Comparison of ENCODE assay signal across 8 mouse cellular contexts in genomic region chr19:42170025-42170969, GRCm38 (mm10). TPM values are rescaled to one million over a fixed set of nuclear protein-coding genes. Genes with fewer than 3 reads are reported as not detected.
A peak's percentile ranks its signal among the peaks of the same experiment; 100 is the strongest.
DNase-seq lines count a peak whose midpoint lies in the region; ATAC-seq and TF ChIP-seq lines count a peak whose summit lies in the region.

No protein-coding gene starts in this region.

- peaks cover 54% of the 10 kb centered on the region for H3K4me1 ChIP-seq in erythroblast, embryonic 14.5 days (ENCODE audit: control insufficient read depth)
- H3K4me1 ChIP-seq in heart, embryonic 12.5 days (replicated peaks) = peaks cover 22% of the 10 kb centered on the region
- H3K4me1 ChIP-seq in kidney, postnatal 0 days (replicated peaks; ENCODE audit: insufficient read depth, low read length) = peaks cover 14% of the 10 kb centered on the region
- H3K4me1 ChIP-seq in liver, embryonic 11.5 days (replicated peaks; ENCODE audit: control insufficient read depth, insufficient read depth, low read length) = peaks cover 4% of the 10 kb centered on the region
- peaks cover 10% of the 10 kb centered on the region for H3K4me1 ChIP-seq in stomach, embryonic 14.5 days (ENCODE audit: control insufficient read depth, insufficient read depth, low read length)

- H3K79me3 ChIP-seq in C2C12 (ENCODE audit: low read depth) = peaks cover 5% of the 10 kb centered on the region

- H3K4me2 ChIP-seq in heart, embryonic 12.5 days = peak overlapping the region; percentile 83
- peak overlapping the region; percentile 95 for H3K4me2 ChIP-seq in kidney, postnatal 0 days (ENCODE audit: low read length)
- H3K4me2 ChIP-seq in liver, embryonic 11.5 days = peak overlapping the region; percentile 91
- peak overlapping the region; percentile 61 for H3K4me2 ChIP-seq in stomach, embryonic 14.5 days (replicated peaks; ENCODE audit: low read depth, low read length)

- H3K9ac ChIP-seq in heart, embryonic 12.5 days = peak overlapping the region; percentile 92
- H3K9ac ChIP-seq in kidney, postnatal 0 days (ENCODE audit: low read depth, low read length) = peak overlapping the region; percentile 91
- peak overlapping the region; percentile 88 for H3K9ac ChIP-seq in liver, embryonic 11.5 days (ENCODE audit: low read depth, low read length)
- peak overlapping the region; percentile 73 for H3K9ac ChIP-seq in stomach, embryonic 14.5 days (replicated peaks; ENCODE audit: low read depth, low read length)

- H3K36me3 ChIP-seq in C2C12 (ENCODE audit: control insufficient read depth, insufficient read depth) = no peaks in the 10 kb centered on the region
- peaks cover 9% of the 10 kb centered on the region for H3K36me3 ChIP-seq in erythroblast, embryonic 14.5 days (ENCODE audit: control insufficient read depth)
- H3K36me3 ChIP-seq in heart, embryonic 12.5 days = no peaks in the 10 kb centered on the region
- no peaks in the 10 kb centered on the region for H3K36me3 ChIP-seq in kidney, postnatal 0 days (ENCODE audit: insufficient read depth, low read length)
- H3K36me3 ChIP-seq in liver, embryonic 11.5 days (ENCODE audit: control insufficient read depth, insufficient read depth, low read length) = no peaks in the 10 kb centered on the region; the same call in 1 of the 2 replicates
- no peaks in the 10 kb centered on the region for H3K36me3 ChIP-seq in stomach, embryonic 14.5 days (ENCODE audit: control insufficient read depth, insufficient read depth, low read length)

- peak; percentile 94 for ATAC-seq in heart, embryonic 12.5 days (ENCODE audit: insufficient number of reproducible peaks, low FRiP score)
- ATAC-seq in kidney, postnatal 0 days (replicated peaks; ENCODE audit: low FRiP score, low read depth) = peak; percentile 93
- peak; percentile 92 for ATAC-seq in liver, embryonic 11.5 days (replicated peaks; ENCODE audit: low FRiP score)
- peak; percentile 90 for ATAC-seq in stomach, embryonic 14.5 days (ENCODE audit: insufficient number of reproducible peaks, insufficient read depth, low FRiP score, low read depth)

- H3K4me3 ChIP-seq in C2C12 (ENCODE audit: insufficient read depth, poor library complexity, severe bottlenecking) = peak overlapping the region; percentile 68
- H3K4me3 ChIP-seq in erythroblast, embryonic 14.5 days (replicated peaks) = peak overlapping the region; percentile 81
- peak overlapping the region; percentile 82 for H3K4me3 ChIP-seq in heart, embryonic 12.5 days
- H3K4me3 ChIP-seq in kidney, postnatal 0 days (replicated peaks; ENCODE audit: low read depth, low read length) = peak overlapping the region; percentile 98
- peak overlapping the region; percentile 87 for H3K4me3 ChIP-seq in liver, embryonic 11.5 days (ENCODE audit: low read depth, low read length)
- peak overlapping the region; percentile 96 for H3K4me3 ChIP-seq in stomach, embryonic 14.5 days (ENCODE audit: low read depth, low read length)

- peak; percentile 92 for TF ChIP-seq POLR2A in brain, embryonic 14.5 days (IDR thresholded peaks at IDR 0.05; ENCODE audit: borderline replicate concordance, extremely low read depth, insufficient read depth, insufficient read length, poor library complexity, severe bottlenecking)

- peak; percentile 98 for DNase-seq in brain, embryonic 14.5 days (ENCODE audit: low read depth)
- peak; percentile 94 for DNase-seq in kidney, postnatal 0 days (ENCODE audit: low spot score)
- peak; percentile 90 for DNase-seq in liver, embryonic 11.5 days (ENCODE audit: low spot score)
- peak; percentile 97 for DNase-seq in naive thymus-derived CD4-positive, alpha-beta T cell, adult 2 months (ENCODE audit: low read depth)

- no peak overlapping the region for H3K27ac ChIP-seq in heart, embryonic 12.5 days (ENCODE audit: poor library complexity, severe bottlenecking)
- peak overlapping the region; percentile 72 for H3K27ac ChIP-seq in kidney, postnatal 0 days
- H3K27ac ChIP-seq in liver, embryonic 11.5 days (ENCODE audit: low read depth, low read length) = peak overlapping the region; percentile 51; the same call in 1 of the 2 replicates
- 0 out of 2 replicates have a peak overlapping the region, but pooled peaks have one; percentile 1 for H3K27ac ChIP-seq in stomach, embryonic 14.5 days (ENCODE audit: low read length)

- H3K9me3 ChIP-seq in erythroblast, embryonic 14.5 days (ENCODE audit: control insufficient read depth, low read length) = no peaks in the 10 kb centered on the region
- no peaks in the 10 kb centered on the region for H3K9me3 ChIP-seq in heart, embryonic 12.5 days (replicated peaks)
- no peaks in the 10 kb centered on the region for H3K9me3 ChIP-seq in kidney, postnatal 0 days (replicated peaks; ENCODE audit: low read length)
- no peaks in the 10 kb centered on the region for H3K9me3 ChIP-seq in liver, embryonic 11.5 days (ENCODE audit: control insufficient read depth, low read length)
- H3K9me3 ChIP-seq in stomach, embryonic 14.5 days (ENCODE audit: control insufficient read depth, low read depth, low read length) = no peaks in the 10 kb centered on the region

- WGBS in heart, embryonic 12.5 days = 1% methylated on average over 56 of the region's 56 CpGs
- WGBS in kidney, postnatal 0 days = 1% methylated on average over 53 of the region's 56 CpGs
- 2% methylated on average over 55 of the region's 56 CpGs for WGBS in liver, embryonic 11.5 days
- WGBS in stomach, embryonic 14.5 days = 2% methylated on average over 56 of the region's 56 CpGs

- H3ac ChIP-seq in C2C12 (ENCODE audit: control insufficient read depth, insufficient read length, low read depth) = peak overlapping the region; percentile 77

- H3K27me3 ChIP-seq in C2C12 (ENCODE audit: control insufficient read depth, insufficient read depth, insufficient read length) = peaks cover 20% of the 10 kb centered on the region
- H3K27me3 ChIP-seq in erythroblast, embryonic 14.5 days (ENCODE audit: control insufficient read depth) = peaks cover 27% of the 10 kb centered on the region
- H3K27me3 ChIP-seq in heart, embryonic 12.5 days (replicated peaks) = peaks cover 23% of the 10 kb centered on the region
- no peaks in the 10 kb centered on the region for H3K27me3 ChIP-seq in kidney, postnatal 0 days (ENCODE audit: insufficient read depth, low read length)
- H3K27me3 ChIP-seq in liver, embryonic 11.5 days (replicated peaks; ENCODE audit: control insufficient read depth, insufficient read depth, low read length) = 0 out of 2 replicates have a peak, but pooled peaks cover 8% of the 10 kb centered on the region
- H3K27me3 ChIP-seq in stomach, embryonic 14.5 days (ENCODE audit: control insufficient read depth, insufficient read depth, low read length) = no peaks in the 10 kb centered on the region

- TF ChIP-seq CTCF in C2C12 (IDR thresholded peaks at IDR 0.05; ENCODE audit: control insufficient read depth, insufficient read depth, insufficient read length) = no peak
- no peak for TF ChIP-seq CTCF in brain, embryonic 14.5 days (IDR thresholded peaks at IDR 0.05; ENCODE audit: borderline replicate concordance, extremely low read depth, insufficient read depth, insufficient read length)
- peak; percentile 27; the same call in 1 of the 2 replicates for TF ChIP-seq CTCF in kidney, postnatal 0 days (IDR thresholded peaks at IDR 0.05; ENCODE audit: low read depth)

- H3K79me2 ChIP-seq in C2C12 (ENCODE audit: control insufficient read depth, insufficient read depth) = peaks cover 14% of the 10 kb centered on the region

TF ChIP-seq in C2C12, 6 proteins besides CTCF, POLR2A, EP300 and RAD21 (continues in another document):
- TF ChIP-seq CEBPB (IDR thresholded peaks at IDR 0.05; ENCODE audit: low read depth) = no peak
- TF ChIP-seq FOSL1 (IDR thresholded peaks at IDR 0.05; ENCODE audit: insufficient read depth, low read length, poor library complexity, severe bottlenecking) = no peak
- no peak for TF ChIP-seq MYOD1 (IDR thresholded peaks at IDR 0.05; ENCODE audit: control insufficient read depth, insufficient read length, low read depth)
- TF ChIP-seq USF1 (IDR thresholded peaks at IDR 0.05; ENCODE audit: low read depth) = no peak

RNA-seq across cellular contexts. Expression of gene Zfyve27, which starts 6.5 kb away (rescaled TPM):
- 11.3 TPM for polyA plus RNA-seq in C2C12 (2012; fragmentation: generic; extraction: Trizol)
- 104 and 141 TPM in 2 replicates for polyA plus RNA-seq in brain, embryonic 14.5 days (2012; rRNA removed)
- 0.67 and 0.73 TPM in 2 replicates for polyA plus RNA-seq in erythroblast, embryonic 14.5 days (2012)
- 27.2 and 27.7 TPM in 2 replicates for polyA plus RNA-seq in heart, embryonic 12.5 days (2016; fragmentation: Nextera tagmentation; extraction: Ambion mirVana)
- polyA plus RNA-seq in kidney, postnatal 0 days (2015; fragmentation: Nextera tagmentation; extraction: Ambion mirVana) = 19.9 and 20.3 TPM in 2 replicates
- 15.2 and 15.8 TPM in 2 replicates for polyA plus RNA-seq in liver, embryonic 11.5 days (2014; fragmentation: Nextera tagmentation; extraction: Ambion mirVana)
- polyA plus RNA-seq in stomach, embryonic 14.5 days (2014; fragmentation: Nextera tagmentation; extraction: Ambion mirVana) = 15.7 and 20.0 TPM in 2 replicates

RNA-seq across cellular contexts. Expression of gene Marveld1, which starts 23.1 kb away (rescaled TPM):
- polyA plus RNA-seq in C2C12 (2012; fragmentation: generic; extraction: Trizol) = 33.0 TPM
- 15.2 and 16.7 TPM in 2 replicates for polyA plus RNA-seq in brain, embryonic 14.5 days (2012; rRNA removed)
- polyA plus RNA-seq in erythroblast, embryonic 14.5 days (2012) = 0.05 TPM in 2 replicates
- 16.1 and 19.9 TPM in 2 replicates for polyA plus RNA-seq in heart, embryonic 12.5 days (2016; fragmentation: Nextera tagmentation; extraction: Ambion mirVana)
- 12.5 and 18.9 TPM in 2 replicates for polyA plus RNA-seq in kidney, postnatal 0 days (2015; fragmentation: Nextera tagmentation; extraction: Ambion mirVana)
- polyA plus RNA-seq in liver, embryonic 11.5 days (2014; fragmentation: Nextera tagmentation; extraction: Ambion mirVana) = 4.3 and 5.4 TPM in 2 replicates
- polyA plus RNA-seq in stomach, embryonic 14.5 days (2014; fragmentation: Nextera tagmentation; extraction: Ambion mirVana) = 13.2 and 15.6 TPM in 2 replicates

RNA-seq across cellular contexts. Expression of gene Sfrp5, which starts 31.8 kb away (rescaled TPM):
- not detected for polyA plus RNA-seq in C2C12 (2012; fragmentation: generic; extraction: Trizol)
- polyA plus RNA-seq in brain, embryonic 14.5 days (2012; rRNA removed) = 4.5 and 4.6 TPM in 2 replicates
- polyA plus RNA-seq in erythroblast, embryonic 14.5 days (2012) = not detected in 2 replicates
- 5.4 and 5.9 TPM in 2 replicates for polyA plus RNA-seq in heart, embryonic 12.5 days (2016; fragmentation: Nextera tagmentation; extraction: Ambion mirVana)
- polyA plus RNA-seq in kidney, postnatal 0 days (2015; fragmentation: Nextera tagmentation; extraction: Ambion mirVana) = 0.21 and 0.36 TPM in 2 replicates
- 3.5 and 5.2 TPM in 2 replicates for polyA plus RNA-seq in liver, embryonic 11.5 days (2014; fragmentation: Nextera tagmentation; extraction: Ambion mirVana)
- polyA plus RNA-seq in stomach, embryonic 14.5 days (2014; fragmentation: Nextera tagmentation; extraction: Ambion mirVana) = 11.1 and 13.0 TPM in 2 replicates

RNA-seq across cellular contexts. Expression of gene Avpi1, which starts 41.4 kb away (rescaled TPM):
- polyA plus RNA-seq in C2C12 (2012; fragmentation: generic; extraction: Trizol) = 92.7 TPM
- 4.5 and 5.4 TPM in 2 replicates for polyA plus RNA-seq in brain, embryonic 14.5 days (2012; rRNA removed)
- polyA plus RNA-seq in erythroblast, embryonic 14.5 days (2012) = 1.3 and 1.7 TPM in 2 replicates
- 26.2 and 26.4 TPM in 2 replicates for polyA plus RNA-seq in heart, embryonic 12.5 days (2016; fragmentation: Nextera tagmentation; extraction: Ambion mirVana)
- 37.1 and 37.9 TPM in 2 replicates for polyA plus RNA-seq in kidney, postnatal 0 days (2015; fragmentation: Nextera tagmentation; extraction: Ambion mirVana)
- 19.9 and 21.6 TPM in 2 replicates for polyA plus RNA-seq in liver, embryonic 11.5 days (2014; fragmentation: Nextera tagmentation; extraction: Ambion mirVana)
- polyA plus RNA-seq in stomach, embryonic 14.5 days (2014; fragmentation: Nextera tagmentation; extraction: Ambion mirVana) = 44.2 and 46.9 TPM in 2 replicates
